Mouse (Mus musculus): ENCODE results near the gene Trex1. TPM values are rescaled to one million over a fixed set of nuclear protein-coding genes. Genes with fewer than 3 reads are reported as not detected.

The Trex1 gene
- polyA plus RNA-seq, 1 experiment: 6.3 TPM

- Histone ChIP-seq H3K27ac (ENCODE audit: control insufficient read depth, insufficient read depth, low read depth, low read length) (no peak overlapping the region), H3K36me3 (ENCODE audit: control insufficient read depth, insufficient read depth, low read length) (no peaks in the 10 kb centered on the region), H3K27me3 (ENCODE audit: control insufficient read depth, insufficient read depth, low read length) (no peaks in the 10 kb centered on the region), H3K4me3 (ENCODE audit: control insufficient read depth, low read depth, low read length) (no peak overlapping the region), H3K4me1 (ENCODE audit: control insufficient read depth, insufficient read depth, low read length) (no peaks in the 10 kb centered on the region; the same call in 1 of the 2 replicates)
- no peak for TF ChIP-seq POLR2A (IDR thresholded peaks at IDR 0.05; ENCODE audit: control insufficient read depth, low read depth, low read length)
- TF ChIP-seq CTCF (IDR thresholded peaks at IDR 0.05; ENCODE audit: control insufficient read depth, insufficient read depth, insufficient replicate concordance, low read depth, low read length): no peak
Observed at GRCm38 (mm10) chr9:109101933-109102445, 42.5 kb upstream of the Trex1 start.

GRCm38 (mm10) chr9:109100307-109100928 lies 40.9 kb upstream of the Trex1 start:
- peaks cover 8% of the 10 kb centered on the region for H3K4me1 ChIP-seq (ENCODE audit: control insufficient read depth, insufficient read depth, low read length)
- H3K4me3 ChIP-seq (ENCODE audit: control insufficient read depth, low read depth, low read length): no peak overlapping the region
- H3K36me3 ChIP-seq (ENCODE audit: control insufficient read depth, insufficient read depth, low read length): no peaks in the 10 kb centered on the region
- H3K27me3 ChIP-seq (ENCODE audit: control insufficient read depth, insufficient read depth, low read length): no peaks in the 10 kb centered on the region
- no peak for TF ChIP-seq POLR2A (IDR thresholded peaks at IDR 0.05; ENCODE audit: control insufficient read depth, low read depth, low read length)
- no peak for TF ChIP-seq CTCF (IDR thresholded peaks at IDR 0.05; ENCODE audit: control insufficient read depth, insufficient read depth, insufficient replicate concordance, low read depth, low read length)
- no peak overlapping the region for H3K27ac ChIP-seq (ENCODE audit: control insufficient read depth, insufficient read depth, low read depth, low read length)

- TF ChIP-seq POLR2A (IDR thresholded peaks at IDR 0.05; ENCODE audit: control insufficient read depth, low read depth, low read length) (no peak), CTCF (IDR thresholded peaks at IDR 0.05; ENCODE audit: control insufficient read depth, insufficient read depth, insufficient replicate concordance, low read depth, low read length) (no peak)
- H3K4me1 ChIP-seq (ENCODE audit: control insufficient read depth, insufficient read depth, low read length): peaks cover 17% of the 10 kb centered on the region
Observed at GRCm38 (mm10) chr9:109098969-109099368, 39.4 kb upstream of the Trex1 start.

GRCm38 (mm10) chr9:109098366-109098765 lies 38.8 kb upstream of the Trex1 start:
- no peaks in the 10 kb centered on the region for H3K36me3 ChIP-seq (ENCODE audit: control insufficient read depth, insufficient read depth, low read length)
- H3K4me3 ChIP-seq (ENCODE audit: control insufficient read depth, low read depth, low read length): no peak overlapping the region
- no peak overlapping the region for H3K27ac ChIP-seq (ENCODE audit: control insufficient read depth, insufficient read depth, low read depth, low read length)
- TF ChIP-seq POLR2A (IDR thresholded peaks at IDR 0.05; ENCODE audit: control insufficient read depth, low read depth, low read length) (no peak), CTCF (IDR thresholded peaks at IDR 0.05; ENCODE audit: control insufficient read depth, insufficient read depth, insufficient replicate concordance, low read depth, low read length) (no peak)
- peaks cover 17% of the 10 kb centered on the region for H3K4me1 ChIP-seq (ENCODE audit: control insufficient read depth, insufficient read depth, low read length)
- no peaks in the 10 kb centered on the region for H3K27me3 ChIP-seq (ENCODE audit: control insufficient read depth, insufficient read depth, low read length)

More at GRCm38 (mm10) chr9:109098969-109099368, 39.4 kb upstream of the Trex1 start:
- Histone ChIP-seq H3K27ac (ENCODE audit: control insufficient read depth, insufficient read depth, low read depth, low read length) (no peak overlapping the region), H3K36me3 (ENCODE audit: control insufficient read depth, insufficient read depth, low read length) (no peaks in the 10 kb centered on the region), H3K27me3 (ENCODE audit: control insufficient read depth, insufficient read depth, low read length) (no peaks in the 10 kb centered on the region), H3K4me3 (ENCODE audit: control insufficient read depth, low read depth, low read length) (no peak overlapping the region)

- H3K4me1 ChIP-seq (ENCODE audit: control insufficient read depth, insufficient read depth, low read length): peaks cover 17% of the 10 kb centered on the region
- no peaks in the 10 kb centered on the region for H3K36me3 ChIP-seq (ENCODE audit: control insufficient read depth, insufficient read depth, low read length)
- H3K27me3 ChIP-seq (ENCODE audit: control insufficient read depth, insufficient read depth, low read length): no peaks in the 10 kb centered on the region
- H3K4me3 ChIP-seq (ENCODE audit: control insufficient read depth, low read depth, low read length): no peak overlapping the region
- H3K27ac ChIP-seq (ENCODE audit: control insufficient read depth, insufficient read depth, low read depth, low read length): no peak overlapping the region
- no peak for TF ChIP-seq CTCF (IDR thresholded peaks at IDR 0.05; ENCODE audit: control insufficient read depth, insufficient read depth, insufficient replicate concordance, low read depth, low read length)
- TF ChIP-seq POLR2A (IDR thresholded peaks at IDR 0.05; ENCODE audit: control insufficient read depth, low read depth, low read length): no peak
Observed at GRCm38 (mm10) chr9:109097831-109098230, 38.3 kb upstream of the Trex1 start.

GRCm38 (mm10) chr9:109097291-109097690 lies 37.8 kb upstream of the Trex1 start:
- Histone ChIP-seq H3K27ac (ENCODE audit: control insufficient read depth, insufficient read depth, low read depth, low read length) (no peak overlapping the region), H3K36me3 (ENCODE audit: control insufficient read depth, insufficient read depth, low read length) (no peaks in the 10 kb centered on the region), H3K27me3 (ENCODE audit: control insufficient read depth, insufficient read depth, low read length) (no peaks in the 10 kb centered on the region), H3K4me3 (ENCODE audit: control insufficient read depth, low read depth, low read length) (no peak overlapping the region), H3K4me1 (ENCODE audit: control insufficient read depth, insufficient read depth, low read length) (peaks cover 17% of the 10 kb centered on the region)
- TF ChIP-seq CTCF (IDR thresholded peaks at IDR 0.05; ENCODE audit: control insufficient read depth, insufficient read depth, insufficient replicate concordance, low read depth, low read length) (no peak), POLR2A (IDR thresholded peaks at IDR 0.05; ENCODE audit: control insufficient read depth, low read depth, low read length) (no peak)

GRCm38 (mm10) chr9:109096856-109097255 lies 37.3 kb upstream of the Trex1 start:
- H3K27me3 ChIP-seq (ENCODE audit: control insufficient read depth, insufficient read depth, low read length): no peaks in the 10 kb centered on the region
- peaks cover 17% of the 10 kb centered on the region for H3K4me1 ChIP-seq (ENCODE audit: control insufficient read depth, insufficient read depth, low read length)
- H3K4me3 ChIP-seq (ENCODE audit: control insufficient read depth, low read depth, low read length): no peak overlapping the region
- no peak for TF ChIP-seq POLR2A (IDR thresholded peaks at IDR 0.05; ENCODE audit: control insufficient read depth, low read depth, low read length)
- TF ChIP-seq CTCF (IDR thresholded peaks at IDR 0.05; ENCODE audit: control insufficient read depth, insufficient read depth, insufficient replicate concordance, low read depth, low read length): no peak
- no peaks in the 10 kb centered on the region for H3K36me3 ChIP-seq (ENCODE audit: control insufficient read depth, insufficient read depth, low read length)
- H3K27ac ChIP-seq (ENCODE audit: control insufficient read depth, insufficient read depth, low read depth, low read length): no peak overlapping the region
